Mouse (Mus musculus): ENCODE results near the gene Rab11b. TPM values are rescaled to one million over a fixed set of nuclear protein-coding genes. Genes with fewer than 3 reads are reported as not detected.

Rab11b gene
- total and polyA plus RNA-seq, 3 experiments = 24.0 to 105 TPM; not detected in 1

- TF ChIP-seq E2F4 (IDR thresholded peaks at IDR 0.05; ENCODE audit: borderline replicate concordance, low read depth, low read length) (no peak), EP300 (IDR thresholded peaks at IDR 0.05; ENCODE audit: low read depth in 1 of 2, low read length in 2 of 2) (no peak), SMC3 (IDR thresholded peaks at IDR 0.05; ENCODE audit: low read depth, low read length) (no peak), RCOR1 (IDR thresholded peaks at IDR 0.05; ENCODE audit: low read depth, low read length) (no peak), GABPA (IDR thresholded peaks at IDR 0.05; ENCODE audit: low read depth, low read length) (no peak), CHD1 (IDR thresholded peaks at IDR 0.05; ENCODE audit: low read depth, low read length) (no peak), NRF1 (IDR thresholded peaks at IDR 0.05; ENCODE audit: insufficient read depth, low read depth, low read length, poor library complexity, severe bottlenecking) (peak; percentile 37; the same call in 1 of the 2 replicates), ZNF384 (IDR thresholded peaks at IDR 0.05; ENCODE audit: low read depth, low read length) (no peak), TBP (IDR thresholded peaks at IDR 0.05; ENCODE audit: low read depth, low read length) (peak; percentile 86), UBTF (IDR thresholded peaks at IDR 0.05; ENCODE audit: borderline replicate concordance, insufficient read depth, low read depth, low read length) (0 out of 2 replicates have a peak, but pooled peaks have one; percentile 42), MAFK (IDR thresholded peaks at IDR 0.05; ENCODE audit: borderline replicate concordance, low read depth, low read length) (no peak), ZC3H11A (IDR thresholded peaks at IDR 0.05; ENCODE audit: low read depth, low read length) (no peak), TCF12 (IDR thresholded peaks at IDR 0.05; ENCODE audit: low read depth, low read length) (no peak), POLR2AphosphoS5 (IDR thresholded peaks at IDR 0.05; ENCODE audit: borderline replicate concordance, low read depth, low read length) (no peak), BHLHE40 (IDR thresholded peaks at IDR 0.05; ENCODE audit: borderline replicate concordance, low read depth, low read length) (no peak), ETS1 (IDR thresholded peaks at IDR 0.05; ENCODE audit: low read depth, low read length) (no peak), MYC (IDR thresholded peaks at IDR 0.05; ENCODE audit: low read depth, low read length) (peak; percentile 93), HCFC1 (IDR thresholded peaks at IDR 0.05; ENCODE audit: low read depth, low read length) (0 out of 2 replicates have a peak, but pooled peaks have one; percentile 30), CTCF (IDR thresholded peaks at IDR 0.05 in 2 of 3, conservative IDR thresholded peaks at IDR 0.05 in 1 of 3; ENCODE audit: control insufficient read depth in 1 of 3, insufficient read depth in 1 of 3, low read depth in 2 of 3, low read length in 3 of 3, poor library complexity in 1 of 3, severe bottlenecking in 1 of 3) (no peak), ZMIZ1 (IDR thresholded peaks at IDR 0.05; ENCODE audit: low read depth, low read length) (peak; percentile 82)
Measured at GRCm38 (mm10) chr17:33781124-33781977, 21.0 kb upstream of the Rab11b start, which contains the start of gene Angptl4 (continued).

GRCm38 (mm10) chr17:33780431-33780830 lies 20.1 kb upstream of the Rab11b start:
- H3K9ac ChIP-seq (ENCODE audit: control insufficient read depth, low read depth, low read length, poor library complexity, severe bottlenecking) = peak overlapping the region; percentile 86
- peaks cover 0 to 22% of the 10 kb centered on the region in 2 experiments; a peak in 2 of 4 replicates for H3K4me1 ChIP-seq (ENCODE audit: control insufficient read depth in 1 of 2, insufficient read depth in 2 of 2, low read length in 2 of 2)
- TF ChIP-seq ELF1 (IDR thresholded peaks at IDR 0.05; ENCODE audit: low read depth, low read length) (no peak), MAFK (IDR thresholded peaks at IDR 0.05; ENCODE audit: borderline replicate concordance, low read depth, low read length) (no peak), MAZ (IDR thresholded peaks at IDR 0.05; ENCODE audit: low read depth, low read length) (no peak; the same call in 1 of the 2 replicates), SMC3 (IDR thresholded peaks at IDR 0.05; ENCODE audit: low read depth, low read length) (no peak), NRF1 (IDR thresholded peaks at IDR 0.05; ENCODE audit: insufficient read depth, low read depth, low read length, poor library complexity, severe bottlenecking) (no peak), RCOR1 (IDR thresholded peaks at IDR 0.05; ENCODE audit: low read depth, low read length) (no peak), SIN3A (IDR thresholded peaks at IDR 0.05; ENCODE audit: low read length) (no peak), POLR2A (IDR thresholded peaks at IDR 0.05; ENCODE audit: control insufficient read depth in 1 of 2, insufficient read depth in 1 of 2, low read depth in 1 of 2, low read length in 2 of 2, poor library complexity in 1 of 2) (no peak), EP300 (IDR thresholded peaks at IDR 0.05; ENCODE audit: low read depth in 1 of 2, low read length in 2 of 2) (peak; percentile 63 to 73), CHD2 (IDR thresholded peaks at IDR 0.05; ENCODE audit: low read length) (no peak), NELFE (IDR thresholded peaks at IDR 0.05; ENCODE audit: low read depth, low read length) (no peak), TCF12 (IDR thresholded peaks at IDR 0.05; ENCODE audit: low read depth, low read length) (no peak), GATA1 (IDR thresholded peaks at IDR 0.05; ENCODE audit: low read depth, low read length) (no peak), HCFC1 (IDR thresholded peaks at IDR 0.05; ENCODE audit: low read depth, low read length) (no peak), TBP (IDR thresholded peaks at IDR 0.05; ENCODE audit: low read depth, low read length) (peak; percentile 33; the same call in 1 of the 2 replicates), ETS1 (IDR thresholded peaks at IDR 0.05; ENCODE audit: low read depth, low read length) (peak; percentile 67), ZMIZ1 (IDR thresholded peaks at IDR 0.05; ENCODE audit: low read depth, low read length) (no peak)
- H3K27me3 ChIP-seq (ENCODE audit: control insufficient read depth in 1 of 2, insufficient read depth in 2 of 2, low read length in 2 of 2) = no peaks in the 10 kb centered on the region
- peak overlapping the region; percentile 74 to 82 for H3K4me3 ChIP-seq (ENCODE audit: control insufficient read depth in 1 of 2, insufficient read depth in 1 of 2, low read depth in 2 of 2, low read length in 2 of 2)
- peak; percentile 81 for DNase-seq (ENCODE audit: low read depth, low spot score)
- no peaks in the 10 kb centered on the region; the same call in 1 of the 2 replicates for H3K79me2 ChIP-seq (ENCODE audit: control insufficient read depth, insufficient read depth, low read length, poor library complexity)
- no peaks in the 10 kb centered on the region for H3K9me3 ChIP-seq (replicated peaks; ENCODE audit: insufficient read depth, low read length)
- H3K36me3 ChIP-seq (ENCODE audit: control insufficient read depth in 1 of 2, insufficient read depth in 2 of 2, low read length in 2 of 2) = peaks cover 0 to 14% of the 10 kb centered on the region in 2 experiments; a peak in 2 of 4 replicates
- H3K27ac ChIP-seq (ENCODE audit: control insufficient read depth, low read depth, low read length) = peak overlapping the region; percentile 82
